Mouse (Mus musculus) ES-Bruce4 (cell line): Measurements from ENCODE around the gene Olfr353.

Source experiments
- CTCF ChIP-seq: IDR thresholded peaks from one replicate; pipeline ENCODE4 v1.8.1; 2011; ENCODE audit warnings: low read depth, low read length
- POLR2A ChIP-seq: IDR thresholded peaks from one replicate; pipeline ENCODE4 v1.8.1; 2011; ENCODE audit warnings: low read length; ENCODE audit not compliant: insufficient read depth

- TF ChIP-seq POLR2A (no peak), CTCF (no peak)
Observed at GRCm38 (mm10) chr2:36862560-36862959, 30.2 kb downstream of the Olfr353 start, which contains the start of gene Olfr351.
